Mouse (Mus musculus): ENCODE data around the gene Rnf214. TPM values are rescaled to one million over a fixed set of nuclear protein-coding genes. Genes with fewer than 3 reads are reported as not detected.
A peak's percentile ranks its signal among the peaks of the same experiment; 100 is the strongest.

Rnf214 gene
- 10 to 100 TPM; 70.9 to 77.5 TPM for total RNA-seq (2021)

DNA sequence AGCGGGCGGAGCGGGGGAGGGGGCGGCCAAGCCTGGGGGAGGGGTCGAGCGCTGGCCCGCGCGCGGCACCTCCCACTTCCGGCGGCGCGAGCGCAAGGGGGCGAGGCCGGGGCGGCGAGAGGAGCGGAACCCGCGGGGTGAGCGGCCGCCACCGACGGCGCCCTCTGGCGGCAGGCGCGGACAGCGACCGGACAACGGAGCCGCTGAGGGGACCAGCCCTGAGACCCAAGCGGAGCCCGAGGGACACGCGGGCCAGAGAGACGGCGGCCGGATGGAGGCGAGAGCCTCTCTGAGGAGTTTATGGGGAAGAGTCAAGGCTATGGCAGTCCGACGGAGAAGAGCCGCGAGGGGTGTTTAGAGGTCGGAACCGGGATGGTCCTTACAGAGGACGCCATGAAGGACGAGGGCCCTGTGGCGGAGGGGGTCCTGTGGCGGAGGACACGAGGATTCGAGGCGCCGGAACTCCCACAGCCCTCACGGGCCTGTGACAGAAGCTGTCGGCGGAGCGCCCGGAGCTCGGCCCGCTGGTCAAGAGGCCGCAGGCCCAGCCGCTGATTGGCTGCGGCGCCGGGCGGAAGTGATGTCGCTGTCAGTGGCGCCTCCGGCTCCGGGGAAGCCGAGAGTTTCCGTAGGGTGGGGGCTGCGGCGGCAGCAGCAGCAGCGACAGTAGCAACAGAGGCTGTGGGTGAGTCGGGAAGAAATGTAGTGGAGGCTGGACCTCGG lies at the start of gene Rnf214, which contains the start of gene Pcsk7:
Gene Rnf214 (minus strand): TSS at position 557 of the 723 bp plus-strand sequence.
Gene Pcsk7 (plus strand): TSS at position 143 of the 723 bp plus-strand sequence.
- intact Hi-C loops (cut with DNase I): loop anchor here (2.0 to 10.0 kb wide), 3 partner anchors 48 to 492 kb away; partner anchors contain the start of genes Bace1 and Sidt2
- peak; percentile 90 to 92 for DNase-seq (ENCODE audit: low spot score in 2 of 2)

DNA sequence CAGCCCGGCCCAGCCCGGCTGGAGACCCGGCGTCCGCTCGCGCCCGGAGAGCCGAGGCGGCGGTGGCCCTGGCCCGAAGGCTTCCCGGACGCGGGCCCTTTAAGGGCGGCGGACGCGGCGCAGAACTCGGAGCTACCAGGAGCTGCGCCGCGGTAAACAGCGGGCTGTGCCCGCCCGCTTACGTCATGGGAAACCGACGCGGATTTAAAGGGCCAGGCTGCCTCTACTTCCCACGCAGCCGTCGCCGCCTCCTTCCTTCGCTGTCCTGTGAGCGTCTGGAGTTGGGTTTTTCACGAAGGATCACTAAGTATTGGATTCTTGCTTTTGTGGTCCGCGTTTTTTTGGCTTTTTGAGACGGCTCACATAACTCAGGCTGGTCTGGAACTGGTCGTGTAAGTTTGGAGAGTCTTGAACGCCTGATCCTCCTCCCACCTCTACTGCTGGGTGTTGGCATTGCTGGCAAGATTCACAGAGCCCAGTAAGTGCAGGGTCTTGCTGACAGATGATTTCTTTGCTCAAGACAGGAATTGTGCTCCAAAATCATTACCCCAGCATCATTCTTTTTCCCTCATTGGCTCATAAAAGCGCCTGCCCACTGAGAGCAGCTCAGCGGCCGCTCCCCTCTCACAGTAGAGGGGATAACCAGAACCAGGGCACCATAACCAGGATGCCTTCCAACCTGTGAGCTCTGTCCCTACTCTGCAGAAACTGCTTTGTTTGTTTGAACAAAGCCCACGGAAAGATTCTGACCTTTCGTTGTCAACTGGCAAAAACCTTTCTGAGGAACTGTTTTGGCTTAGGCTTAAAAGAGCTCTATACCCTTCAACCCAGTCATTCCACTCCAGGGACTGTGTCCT lies 48.6 kb upstream of the Rnf214 start, which contains the start of gene Sidt2:
Gene Sidt2 (minus strand): TSS at position 152 of the 857 bp plus-strand sequence.
- intact Hi-C loops (cut with DNase I): loop anchor here (2.0 kb wide), 1 partner anchor 49 kb away; the partner anchor contains the start of genes Pcsk7 and Rnf214
- peak; percentile 93 to 95 for DNase-seq (ENCODE audit: low spot score in 2 of 2)

DNA sequence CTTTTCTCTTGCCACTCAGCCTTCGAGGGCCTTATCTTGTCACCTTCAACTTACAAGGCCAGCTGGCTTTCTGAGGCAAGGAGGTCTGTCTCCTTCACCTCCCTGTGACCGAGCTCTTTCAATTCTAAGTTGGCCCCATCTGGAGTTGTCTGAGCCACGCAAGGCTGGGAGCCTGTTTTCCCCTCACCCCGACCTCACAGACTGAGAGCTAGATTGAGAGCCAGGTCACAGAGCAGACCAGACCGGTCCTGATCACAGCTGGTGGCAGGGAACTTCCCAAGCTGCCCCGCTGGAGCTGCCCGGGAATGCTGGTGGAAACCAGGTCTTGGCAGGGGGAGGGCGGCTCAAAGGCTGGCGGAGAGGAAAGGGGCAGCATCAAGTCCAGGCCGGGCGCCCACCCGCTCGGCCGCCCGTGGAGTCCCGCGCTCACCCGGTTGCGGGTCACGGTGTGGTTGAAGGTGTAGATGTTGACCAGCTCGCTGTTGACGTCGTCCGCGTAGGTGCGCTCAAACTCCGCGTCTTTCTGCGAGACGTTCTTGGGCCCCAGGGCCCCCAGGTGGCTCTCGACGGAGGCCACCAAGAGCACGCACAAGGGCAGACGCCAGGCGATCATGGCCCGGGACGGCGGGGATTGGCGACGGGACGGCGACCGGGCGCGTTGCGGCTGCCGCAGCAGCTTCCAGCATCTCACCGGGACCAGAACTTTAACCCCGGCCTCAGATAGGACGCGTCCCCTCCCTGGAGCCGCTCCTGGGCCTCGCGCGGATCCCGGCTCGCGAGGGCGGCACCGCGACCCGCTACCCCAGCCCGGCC lies 47.8 kb upstream of the Rnf214 start:
- intact Hi-C loops (cut with DNase I): loop anchor here (2.0 kb wide), 1 partner anchor 48 kb away; the partner anchor contains the start of genes Pcsk7 and Rnf214

DNA sequence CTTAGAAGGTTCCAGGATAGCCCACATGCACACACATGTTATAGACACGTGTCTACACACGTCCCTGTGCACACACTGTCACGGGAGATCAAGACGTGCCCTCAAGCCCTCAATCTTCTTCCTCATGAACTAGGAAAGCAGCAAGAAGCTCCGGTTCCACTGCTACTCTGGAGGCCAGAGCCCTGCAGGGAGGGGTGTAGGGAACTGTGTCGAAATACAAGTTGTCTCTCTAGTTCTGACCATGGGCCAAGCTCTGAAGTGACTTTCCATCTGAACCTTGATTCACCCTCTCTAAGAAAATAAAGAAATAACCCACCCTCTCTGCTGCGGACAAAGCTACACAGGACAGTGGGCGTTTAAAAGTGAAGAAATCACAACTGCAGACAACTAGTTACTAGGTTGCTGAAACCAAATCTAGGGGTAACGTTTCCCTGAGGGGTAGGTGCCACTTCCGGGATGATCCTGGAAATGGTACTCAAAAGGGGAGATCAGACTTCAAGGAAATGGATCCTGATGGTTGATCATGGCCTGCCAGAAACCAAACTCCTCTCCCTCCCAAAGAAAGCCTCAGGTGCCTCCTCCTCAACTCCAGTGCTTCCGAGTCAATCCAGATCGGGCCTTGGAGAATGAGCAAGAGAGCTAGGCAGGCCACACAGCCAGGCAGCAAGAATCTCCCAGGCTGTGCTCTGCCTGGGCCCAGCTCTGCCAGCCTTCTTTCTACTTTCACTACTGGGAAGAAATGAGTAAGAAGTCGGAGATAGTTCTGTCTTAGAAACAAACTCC lies 47.0 kb upstream of the Rnf214 start:
- intact Hi-C loops (cut with DNase I): loop anchor here (2.0 kb wide), 1 partner anchor 47 kb away; the partner anchor contains the start of genes Pcsk7 and Rnf214

More for the DNA sequence above, 47.8 kb upstream of the Rnf214 start:
- DNase-seq (ENCODE audit: low spot score in 2 of 2): peak in 1 of 2 experiments; percentile 46

DNA sequence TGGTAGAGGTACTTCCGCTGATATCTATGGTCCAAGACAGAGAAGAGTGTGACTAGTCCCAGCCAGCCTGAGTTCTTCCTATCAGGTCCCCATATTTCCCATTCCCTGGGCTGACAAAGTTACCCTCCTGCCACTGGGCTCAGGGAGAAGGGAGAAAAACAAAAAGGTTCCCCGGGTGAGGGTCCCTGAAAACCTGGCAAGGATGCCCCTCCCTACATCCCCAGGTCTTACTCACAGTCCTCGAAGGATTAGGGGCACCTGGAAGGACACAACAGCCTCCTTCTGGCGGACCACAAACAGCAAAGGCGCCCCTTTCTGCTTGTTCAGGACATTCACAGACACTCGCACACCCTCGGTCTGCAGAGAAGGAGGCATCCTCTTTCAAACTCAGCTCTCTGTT lies 46.2 kb upstream of the Rnf214 start:
- intact Hi-C loops (cut with DNase I): no loop called here
- DNase-seq (ENCODE audit: low spot score in 2 of 2): no peak

More for the DNA sequence above, 47.0 kb upstream of the Rnf214 start:
- DNase-seq (ENCODE audit: low spot score in 2 of 2): no peak

DNA sequence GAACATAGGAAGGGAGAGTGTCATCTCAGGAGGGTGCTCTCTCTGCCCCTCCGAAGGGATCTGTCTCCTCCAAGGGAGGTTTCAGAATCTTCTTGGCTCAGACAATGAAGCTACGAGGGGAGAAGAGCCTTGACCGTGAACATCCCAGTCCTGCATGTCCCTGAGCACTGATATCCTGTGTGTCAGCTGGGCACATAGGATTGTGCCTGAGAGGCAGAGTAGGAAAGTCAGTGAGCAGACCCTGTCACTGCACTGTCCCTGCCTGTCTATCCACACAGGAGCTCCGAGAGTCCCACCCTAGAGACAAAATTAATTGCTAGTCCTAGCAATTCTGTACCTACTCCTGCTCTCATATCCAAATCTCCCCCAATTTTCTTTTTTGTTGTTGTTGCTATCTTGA lies 45.3 kb upstream of the Rnf214 start:
- DNase-seq (ENCODE audit: low spot score in 2 of 2): no peak
- intact Hi-C loops (cut with DNase I): no loop called here

DNA sequence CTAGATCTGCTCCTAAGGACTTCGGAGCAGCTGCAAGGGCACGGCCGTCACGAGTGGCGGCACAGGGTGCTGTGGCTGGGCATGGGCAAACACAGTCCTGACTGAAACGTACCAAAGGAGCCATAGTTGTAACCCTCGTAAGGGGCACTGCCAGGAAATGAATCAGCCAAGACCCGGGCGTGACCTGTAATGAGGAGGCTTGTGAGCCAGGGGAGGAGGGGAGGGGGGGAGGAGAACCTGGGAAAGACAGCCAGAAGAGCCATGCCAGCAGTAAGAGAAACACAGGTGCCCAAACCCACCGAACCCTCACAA lies 40.1 kb upstream of the Rnf214 start:
- intact Hi-C loops (cut with DNase I): no loop called here
- no peak for DNase-seq (ENCODE audit: low spot score in 2 of 2)

DNA sequence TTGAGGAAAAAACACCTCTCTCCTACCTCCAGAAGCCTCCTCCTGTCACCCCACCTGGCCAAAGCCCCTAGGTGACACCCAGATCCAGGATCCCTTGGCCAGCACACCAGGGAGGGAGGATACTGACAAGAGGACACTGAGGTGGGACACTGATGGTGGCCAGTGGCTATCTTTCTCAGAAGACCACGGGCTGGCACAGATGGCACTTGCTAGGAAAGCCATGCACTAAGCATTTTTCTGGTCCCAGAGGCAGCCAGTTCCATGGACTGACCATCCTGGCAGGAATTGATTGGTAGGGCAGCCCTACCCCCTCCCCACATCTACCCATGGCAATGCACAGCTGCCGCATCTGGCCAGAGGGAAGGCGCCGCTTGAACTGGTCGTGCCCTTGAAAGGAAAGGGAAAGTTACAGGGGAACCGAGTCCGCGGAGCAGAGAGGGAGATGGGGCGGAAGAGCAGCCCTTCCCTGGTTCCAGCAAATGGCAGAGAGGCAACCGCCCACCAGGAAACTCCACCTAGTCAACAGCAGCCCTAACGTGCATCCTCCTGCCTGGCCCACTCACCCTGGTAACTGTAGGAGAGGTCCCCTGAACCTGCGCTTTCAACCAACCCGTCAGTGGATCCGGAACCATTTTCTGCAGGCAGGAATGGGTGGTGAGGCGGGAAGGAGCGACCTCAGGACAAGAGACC lies 39.6 kb upstream of the Rnf214 start:
- no peak for DNase-seq (ENCODE audit: low spot score in 2 of 2)
- intact Hi-C loops (cut with DNase I): no loop called here

DNA sequence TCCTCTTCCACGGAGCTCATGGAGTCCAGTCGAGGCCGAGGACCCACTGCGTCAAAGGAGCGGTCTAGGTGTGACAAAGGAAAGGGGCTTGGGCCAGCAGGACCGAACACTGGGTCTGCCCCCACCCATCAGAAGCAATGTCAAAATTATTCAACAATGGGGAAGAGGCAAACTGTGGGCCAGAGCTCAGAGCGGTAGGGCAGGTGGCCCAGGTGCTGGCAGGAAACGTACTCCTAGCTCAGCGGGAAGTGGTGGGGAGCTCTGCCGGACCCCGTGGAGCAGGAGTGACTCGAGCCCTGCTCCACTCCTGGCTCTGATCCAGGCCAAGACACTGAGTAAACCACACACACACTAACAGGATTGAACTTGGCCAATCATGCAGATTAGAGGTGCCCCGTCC lies 39.0 kb upstream of the Rnf214 start:
- intact Hi-C loops (cut with DNase I): no loop called here
- DNase-seq (ENCODE audit: low spot score in 2 of 2): no peak

DNA sequence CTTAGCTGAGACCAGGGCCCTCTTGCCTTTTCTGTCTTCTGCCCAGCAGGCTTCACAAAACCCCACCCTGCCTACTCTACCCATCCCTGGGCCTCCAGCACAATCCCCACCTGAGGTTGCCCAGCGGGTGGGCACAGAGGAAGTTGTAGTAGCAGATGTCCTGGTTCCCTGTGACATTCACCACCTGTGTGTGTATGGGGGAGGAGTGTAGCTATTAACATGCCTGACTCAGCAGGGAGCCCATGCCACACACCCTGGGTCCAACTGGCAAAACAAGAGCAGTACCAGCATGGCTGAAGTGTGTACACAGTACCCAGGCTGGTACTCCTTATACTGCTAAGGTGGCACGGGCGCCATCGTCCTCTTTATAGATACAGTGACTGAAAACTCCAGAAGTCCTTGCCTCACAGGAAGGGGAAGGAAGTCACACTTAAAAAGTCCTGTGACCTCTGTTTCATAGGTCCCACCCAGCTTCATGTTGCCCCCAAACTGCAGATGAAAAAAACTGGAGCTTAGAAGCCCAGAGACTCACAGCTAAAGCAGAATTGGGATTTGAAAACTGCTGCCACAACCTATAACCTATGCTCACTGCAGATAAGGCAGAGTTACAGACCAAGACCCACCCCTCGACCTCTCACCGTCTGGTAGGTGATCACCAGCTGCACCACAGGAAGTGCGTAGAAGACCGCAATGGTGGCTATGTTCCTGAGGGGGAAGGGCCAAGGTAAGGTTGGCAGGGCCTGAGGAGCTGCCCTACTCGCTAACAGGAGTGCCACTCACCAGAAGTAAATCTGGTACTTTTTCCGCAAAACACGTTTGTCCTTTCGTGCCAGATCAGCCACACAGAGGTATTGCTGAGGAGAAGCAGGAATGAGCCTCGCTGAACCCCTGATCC lies 38.0 kb upstream of the Rnf214 start:
- intact Hi-C loops (cut with DNase I): no loop called here
- DNase-seq (ENCODE audit: low spot score in 2 of 2): no peak

DNA sequence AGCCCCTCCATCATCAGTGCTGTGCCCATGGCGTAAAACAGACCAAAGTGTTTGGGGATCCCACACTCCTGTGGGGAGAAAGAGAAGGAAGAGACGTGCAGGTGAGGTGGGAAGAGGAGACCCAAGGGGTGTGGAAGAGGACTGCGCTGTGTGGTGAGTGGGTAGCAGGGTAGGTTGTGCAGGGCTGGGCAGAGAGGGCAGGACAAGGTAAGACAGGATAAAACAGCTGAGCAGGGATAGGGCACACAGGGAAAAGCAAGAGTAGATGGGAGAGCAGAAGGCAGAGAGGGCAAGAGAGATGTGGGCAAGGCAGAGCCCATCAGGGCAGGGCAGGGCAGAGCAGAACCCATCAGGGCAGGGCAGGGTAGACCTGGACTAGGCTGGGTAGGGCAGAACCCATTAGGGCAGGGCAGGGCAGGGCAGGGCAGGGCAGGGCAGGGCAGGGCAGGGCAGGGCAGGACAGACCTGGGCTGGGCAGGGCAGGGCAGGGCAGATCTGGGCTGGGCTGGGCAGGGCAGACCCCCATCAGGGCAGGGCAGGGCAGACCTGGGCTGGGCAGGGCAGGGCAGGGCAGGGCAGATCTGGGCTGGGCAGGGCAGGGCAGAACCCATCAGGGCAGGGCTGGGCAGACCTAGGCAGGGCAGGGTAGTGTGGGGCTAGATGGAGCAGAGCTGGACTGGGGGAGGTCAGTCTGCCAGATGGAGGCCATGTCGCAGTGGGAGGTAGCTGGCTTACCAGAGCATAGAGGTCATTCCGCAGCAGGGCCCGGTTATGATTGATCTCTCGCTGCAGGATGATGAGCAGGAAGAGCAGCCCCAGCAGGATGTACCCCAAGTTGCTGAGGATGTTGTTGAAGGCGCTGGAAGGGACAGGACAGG lies 37.2 kb upstream of the Rnf214 start:
- intact Hi-C loops (cut with DNase I): no loop called here
- no peak for DNase-seq (ENCODE audit: low spot score in 2 of 2)

DNA sequence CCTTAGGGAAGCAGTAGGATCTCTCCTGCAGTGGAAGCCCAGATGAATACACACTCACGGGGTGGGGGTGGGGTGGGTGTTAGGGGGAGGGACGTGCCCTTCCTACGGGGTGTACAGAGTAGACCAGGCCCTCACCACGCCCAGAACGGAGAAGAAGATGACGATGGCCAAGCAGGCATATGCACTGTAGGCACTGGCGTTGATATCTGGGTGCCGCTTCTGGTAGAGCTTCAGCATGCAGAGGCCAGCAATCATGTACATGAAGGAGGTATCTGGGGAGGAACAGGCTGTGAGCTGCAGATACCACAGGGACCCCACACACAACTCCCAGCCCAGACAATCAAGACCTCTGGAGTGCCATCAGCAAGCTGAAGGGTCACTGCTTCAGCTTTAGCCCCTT lies 36.2 kb upstream of the Rnf214 start:
- DNase-seq (ENCODE audit: low spot score in 2 of 2): no peak
- intact Hi-C loops (cut with DNase I): no loop called here

DNA sequence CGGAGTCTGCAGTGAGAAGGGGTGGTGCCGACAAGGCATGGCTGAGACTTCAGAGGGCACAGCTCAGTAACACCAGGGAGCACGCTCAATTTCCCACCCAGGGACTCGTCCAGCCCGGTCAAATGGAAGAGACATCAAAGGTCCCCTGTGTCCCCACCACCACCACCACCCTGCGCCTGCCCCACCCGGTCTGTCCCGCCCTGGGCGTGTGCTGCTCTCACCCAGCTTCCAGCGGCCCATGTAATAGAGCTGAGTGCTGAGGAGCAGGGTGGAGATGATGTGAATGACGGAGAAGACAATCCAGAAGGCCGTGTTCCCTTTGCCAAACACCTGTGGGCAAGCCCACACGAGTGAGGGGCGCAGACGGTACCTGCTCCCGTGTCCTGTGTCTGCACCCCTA lies 35.8 kb upstream of the Rnf214 start:
- intact Hi-C loops (cut with DNase I): no loop called here
- DNase-seq (ENCODE audit: low spot score in 2 of 2): no peak

DNA sequence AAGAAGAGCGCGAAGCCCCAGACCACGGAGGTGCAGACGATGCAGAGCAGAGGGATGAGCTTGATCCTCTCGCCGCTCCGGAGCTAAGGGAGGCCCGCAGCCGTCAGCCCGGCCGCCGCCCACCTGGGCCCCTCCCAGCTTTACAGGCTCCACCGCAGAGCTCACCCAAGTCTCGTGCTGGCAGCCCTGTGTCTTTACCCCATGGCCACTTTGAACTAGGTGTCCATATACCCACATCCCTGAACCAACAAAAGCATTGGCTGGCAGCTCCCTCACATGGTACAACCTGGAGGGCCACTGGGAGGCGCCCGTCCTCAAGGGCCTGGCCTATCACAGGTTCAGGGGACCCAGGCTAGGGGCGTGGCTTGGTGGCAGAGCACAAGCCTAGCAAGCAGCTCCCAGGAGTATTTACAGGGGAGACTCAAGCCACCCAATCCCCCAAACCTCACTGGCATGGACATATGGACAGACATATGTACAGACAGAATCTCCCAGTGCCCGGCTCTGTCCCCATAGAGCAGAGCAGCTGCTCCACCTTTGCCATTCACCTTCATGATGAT lies 34.7 kb upstream of the Rnf214 start:
- no peak for DNase-seq (ENCODE audit: low spot score in 2 of 2)
- intact Hi-C loops (cut with DNase I): no loop called here

DNA sequence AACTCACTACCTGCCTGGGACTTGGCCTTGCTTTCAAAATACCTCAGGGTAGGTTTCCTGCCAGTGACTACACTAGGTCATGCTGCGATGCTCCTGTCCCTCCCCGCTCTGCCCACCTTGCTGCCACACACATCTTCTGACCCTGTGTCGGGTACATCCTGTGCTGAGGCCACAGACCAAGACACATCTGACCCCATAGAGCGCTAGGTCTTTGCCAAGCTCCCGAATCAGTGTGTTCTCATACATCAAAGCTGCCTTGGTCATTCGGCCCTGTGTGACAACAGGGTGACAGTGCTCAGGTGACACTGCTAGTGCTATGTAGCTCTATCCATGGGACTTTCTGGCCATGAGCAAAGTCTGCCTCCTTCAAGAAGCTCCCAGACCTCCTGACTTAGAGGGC lies 33.1 kb upstream of the Rnf214 start:
- intact Hi-C loops (cut with DNase I): no loop called here
- no peak for DNase-seq (ENCODE audit: low spot score in 2 of 2)

DNA sequence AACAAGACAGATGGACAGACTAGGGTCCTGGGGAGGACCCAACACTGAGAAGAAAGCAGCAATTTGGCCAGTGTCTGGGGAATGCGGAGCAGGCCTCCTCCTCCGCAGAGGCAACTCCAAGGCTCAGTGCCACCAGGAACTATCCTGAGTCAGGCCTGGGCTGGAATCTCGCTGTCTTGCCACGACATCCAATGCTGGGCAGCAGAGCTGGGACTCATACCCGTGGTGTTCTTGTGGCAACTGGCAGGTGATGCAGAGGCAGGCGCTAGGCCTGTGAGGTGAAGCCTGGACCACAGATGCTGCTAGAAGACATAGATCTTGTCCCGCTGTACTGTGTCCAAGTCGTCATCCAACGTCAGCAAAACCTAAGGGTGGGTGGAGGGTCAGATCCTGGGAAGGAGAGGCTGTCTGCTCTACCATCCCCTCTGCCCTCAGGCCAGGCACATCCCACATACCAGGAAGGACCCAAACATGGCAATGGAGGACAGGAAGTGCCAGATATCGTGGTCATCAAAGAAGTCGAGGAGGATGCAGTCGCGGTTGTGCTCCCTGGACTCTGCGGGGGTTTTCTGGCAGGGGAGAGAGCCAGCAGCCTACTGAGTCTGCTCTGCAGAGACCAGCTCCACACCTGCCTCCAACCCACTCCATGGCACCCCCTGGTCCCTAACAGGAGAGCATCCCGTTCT lies 32.4 kb upstream of the Rnf214 start:
- DNase-seq (ENCODE audit: low spot score in 2 of 2): no peak
- intact Hi-C loops (cut with DNase I): no loop called here
